Mouse (Mus musculus): ENCODE measurements at regions not wholly inside any gene's neighbourhood (a gene's known extent, or its start where the extent isn't known, plus 50 kb on each side); places are given as distances from the start of the nearest gene placed in this dataset.
A peak's percentile ranks its signal among the peaks of the same experiment; 100 is the strongest.

DNA sequence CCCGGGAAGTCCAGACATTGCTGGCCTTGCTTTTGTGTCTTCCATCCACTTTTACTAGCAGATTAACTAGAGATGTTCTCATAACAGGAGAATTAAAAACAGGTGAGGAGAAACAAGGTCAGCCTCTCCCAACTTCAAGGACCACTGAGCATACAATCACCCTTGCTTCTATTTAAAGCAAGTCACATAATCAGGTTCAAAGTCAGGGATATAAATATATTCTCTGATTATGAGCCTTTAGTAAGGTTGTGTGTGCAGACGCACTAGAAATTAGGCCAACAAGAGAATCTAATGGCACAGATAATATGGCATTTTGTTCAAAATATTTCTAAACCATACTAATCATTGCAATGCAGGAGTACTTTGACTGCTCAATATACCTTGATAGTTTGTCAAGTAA, 1134.2 kb upstream of the Cited2 start:
- DNase-seq (ENCODE audit: low spot score in 2 of 2), result no peak
- intact Hi-C loops (cut with DNase I), result loop anchor here (10.0 kb wide), 1 partner anchor 1136 kb away; the partner anchor contains the start of gene Cited2

- intact Hi-C loops (cut with DNase I), result loop anchor here (10.0 kb wide), 1 partner anchor 1135 kb away; the partner anchor contains the start of gene Cited2
- DNase-seq (ENCODE audit: low spot score in 2 of 2), result peak; percentile 32
These were observed 1133.6 kb upstream of the Cited2 start for GRCm38 (mm10) chr10:16589399-16589798.

DNA sequence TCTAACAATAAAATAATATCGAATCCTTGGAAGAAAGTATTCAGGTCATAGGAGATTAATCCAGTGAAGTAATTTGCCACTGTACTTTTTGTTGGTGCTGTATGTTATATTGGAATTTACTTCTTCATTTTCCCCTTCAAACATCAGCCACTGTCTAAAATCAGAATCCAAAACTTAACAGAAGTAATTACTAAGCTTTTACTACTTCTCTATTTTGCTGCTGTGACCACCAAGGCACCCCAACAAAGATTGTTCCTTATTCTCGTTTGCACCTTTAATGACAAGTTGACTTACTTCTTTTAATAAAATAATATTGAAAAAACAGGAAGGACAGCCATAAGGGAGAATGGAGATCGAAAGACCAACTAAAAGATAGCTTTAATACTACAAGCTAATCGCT, 1130.1 kb upstream of the Cited2 start:
- intact Hi-C loops (cut with DNase I), result no loop called here
- no peak for DNase-seq (ENCODE audit: low spot score in 2 of 2)

- intact Hi-C loops (cut with DNase I), result no loop called here
These were observed 1123.0 kb upstream of the Cited2 start for GRCm38 (mm10) chr10:16600041-16600440.

DNA sequence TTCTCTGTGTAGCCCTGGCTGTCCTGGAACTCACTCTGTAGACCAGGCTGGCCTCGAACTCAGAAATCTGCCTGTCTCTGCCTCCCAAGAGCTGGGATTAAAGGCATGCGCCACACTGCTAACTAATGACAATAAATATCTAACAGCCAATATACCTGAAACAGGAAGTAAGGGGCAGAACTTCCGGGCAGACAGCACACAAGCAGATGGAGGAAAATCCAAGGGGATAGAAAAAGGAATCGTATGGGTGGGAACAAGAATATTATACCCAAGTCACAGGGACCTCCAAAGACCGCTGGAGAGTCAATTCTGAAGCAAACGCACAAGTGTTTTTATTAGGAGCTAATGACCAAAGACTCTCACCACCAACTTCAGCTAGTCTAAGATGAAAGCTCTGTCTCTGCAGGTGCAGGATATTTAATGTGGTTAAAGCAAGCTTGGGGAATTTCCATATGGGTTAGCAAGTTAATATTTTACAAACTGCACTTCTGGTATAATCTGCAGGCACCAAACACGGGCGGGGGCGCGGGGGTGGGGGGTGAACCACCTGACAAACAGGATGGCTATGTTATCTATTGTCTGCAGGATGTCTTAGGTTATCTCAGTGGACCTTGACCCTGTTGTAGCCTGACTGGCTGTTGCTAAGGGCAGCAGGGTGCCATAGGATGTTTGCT, 1122.3 kb upstream of the Cited2 start:
- no peak for DNase-seq (ENCODE audit: low spot score in 2 of 2)
- intact Hi-C loops (cut with DNase I), result no loop called here

More at GRCm38 (mm10) chr10:16600041-16600440, 1123.0 kb upstream of the Cited2 start:
- no peak for DNase-seq (ENCODE audit: low spot score in 2 of 2)

DNA sequence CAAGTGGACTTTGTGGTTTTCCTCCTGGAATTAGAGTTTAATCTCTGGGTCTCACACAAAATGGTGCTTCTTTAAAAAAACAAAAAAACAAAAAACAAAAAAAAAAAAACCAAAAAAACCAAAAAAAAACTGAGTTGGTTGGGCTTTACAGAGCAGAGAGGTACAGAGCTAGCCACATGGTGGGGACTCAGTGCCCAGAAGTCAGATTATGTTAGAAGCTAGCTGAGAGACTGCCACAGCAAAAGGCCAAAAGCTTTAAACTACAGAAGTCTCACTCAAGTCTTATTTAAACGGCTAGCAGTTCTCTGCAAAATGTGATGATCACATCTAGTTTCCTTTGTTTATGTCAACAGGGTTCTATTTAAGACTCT, 1121.8 kb upstream of the Cited2 start:
- intact Hi-C loops (cut with DNase I), result no loop called here
- DNase-seq (ENCODE audit: low spot score in 2 of 2), result no peak

DNA sequence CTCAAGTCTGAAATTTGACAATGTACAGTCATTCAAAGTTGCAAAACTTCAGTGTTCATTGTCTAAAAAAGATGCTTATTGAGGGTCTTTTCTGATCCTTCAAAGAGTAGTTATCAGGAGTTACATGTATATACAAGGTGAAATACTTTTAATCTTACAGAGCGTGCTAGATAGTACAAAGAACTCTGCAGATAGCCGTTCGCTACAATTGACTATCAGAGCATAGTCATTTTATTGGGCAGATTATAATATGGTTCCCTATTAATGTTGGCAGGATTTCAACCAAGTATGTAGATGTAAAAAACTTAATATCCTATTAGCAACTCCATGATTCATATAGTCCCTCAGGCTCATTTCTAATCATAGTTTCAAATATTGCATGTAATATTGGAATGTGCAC, 1114.7 kb upstream of the Cited2 start:
- DNase-seq (ENCODE audit: low spot score in 2 of 2), result no peak
- intact Hi-C loops (cut with DNase I), result no loop called here

- DNase-seq (ENCODE audit: low spot score in 2 of 2), result no peak
- intact Hi-C loops (cut with DNase I), result no loop called here
These were observed 1104.3 kb upstream of the Cited2 start for GRCm38 (mm10) chr10:16618752-16619151.

GRCm38 (mm10) chr10:16619584-16619983, 1103.4 kb upstream of the Cited2 start:
- intact Hi-C loops (cut with DNase I), result no loop called here
- no peak for DNase-seq (ENCODE audit: low spot score in 2 of 2)

GRCm38 (mm10) chr10:16620804-16621559, 1102.0 kb upstream of the Cited2 start:
- intact Hi-C loops (cut with DNase I), result no loop called here
- DNase-seq (ENCODE audit: low spot score in 2 of 2), result no peak

GRCm38 (mm10) chr10:16622821-16623220, 1100.2 kb upstream of the Cited2 start:
- intact Hi-C loops (cut with DNase I), result no loop called here
- no peak for DNase-seq (ENCODE audit: low spot score in 2 of 2)

DNA sequence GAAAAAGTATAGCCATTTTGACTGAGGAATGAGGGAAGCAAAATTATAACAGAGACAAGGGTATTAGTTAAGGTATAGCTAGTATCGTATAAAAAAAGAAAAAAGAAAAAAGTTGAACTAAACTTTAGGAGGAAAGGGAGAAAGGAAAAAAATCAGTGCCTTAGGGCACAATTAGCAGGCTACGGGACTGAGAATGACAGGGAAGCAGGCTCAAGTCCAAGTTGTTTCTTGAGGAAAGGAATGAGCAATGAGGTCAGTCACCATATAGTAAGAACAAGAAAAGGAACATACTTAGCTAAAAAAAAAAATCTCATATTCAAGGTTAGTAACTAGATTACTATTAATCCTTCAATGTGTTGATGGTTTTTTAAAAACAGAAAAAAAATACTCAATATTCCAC, 1089.8 kb upstream of the Cited2 start:
- intact Hi-C loops (cut with DNase I), result no loop called here
- DNase-seq (ENCODE audit: low spot score in 2 of 2), result no peak

GRCm38 (mm10) chr10:16635463-16635862, 1087.6 kb upstream of the Cited2 start:
- DNase-seq (ENCODE audit: low spot score in 2 of 2), result no peak
- intact Hi-C loops (cut with DNase I), result no loop called here

DNA sequence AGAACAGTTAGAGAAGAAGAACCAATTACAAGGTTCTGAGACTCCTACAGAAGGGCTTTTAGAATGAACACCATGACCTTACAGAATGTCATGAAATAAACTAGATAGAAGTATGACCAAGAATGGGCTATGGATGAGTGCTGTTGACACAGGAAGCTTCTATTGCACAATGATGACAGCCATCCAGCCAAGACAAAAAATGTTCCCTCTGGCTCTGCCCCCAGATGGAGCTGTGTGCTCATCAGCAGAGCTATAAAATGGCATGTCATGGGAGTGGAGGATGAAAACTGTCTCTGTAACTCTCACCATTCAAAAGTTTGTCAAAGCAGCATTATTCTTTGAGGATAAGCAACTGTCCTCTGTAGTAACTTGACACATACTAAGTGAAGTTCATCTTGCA, 1086.0 kb upstream of the Cited2 start:
- DNase-seq (ENCODE audit: low spot score in 2 of 2), result no peak
- intact Hi-C loops (cut with DNase I), result no loop called here

GRCm38 (mm10) chr10:16638111-16638510, 1084.9 kb upstream of the Cited2 start:
- no peak for DNase-seq (ENCODE audit: low spot score in 2 of 2)
- intact Hi-C loops (cut with DNase I), result no loop called here

- no peak for DNase-seq (ENCODE audit: low spot score in 2 of 2)
- intact Hi-C loops (cut with DNase I), result no loop called here
These were observed 1082.9 kb upstream of the Cited2 start for GRCm38 (mm10) chr10:16640136-16640535.

DNA sequence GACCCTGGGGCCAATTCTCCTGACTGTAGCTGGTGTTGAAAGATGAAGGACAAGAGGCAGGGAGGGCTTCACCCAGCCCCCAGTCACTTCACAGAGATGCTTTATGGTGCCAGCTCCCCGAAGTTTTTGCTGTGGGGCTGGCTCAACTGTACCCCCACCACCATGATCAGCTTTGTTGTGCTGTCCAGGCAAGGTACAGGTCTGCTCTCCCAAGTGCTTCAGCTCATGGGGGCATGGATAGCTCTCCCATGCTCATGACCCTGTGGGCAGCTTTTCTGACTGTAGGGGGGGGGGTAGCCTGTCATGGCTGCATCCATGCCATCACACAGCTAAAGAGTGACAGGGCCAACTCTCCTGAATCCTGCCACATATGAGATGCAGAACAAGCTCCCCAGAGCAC, 1072.9 kb upstream of the Cited2 start:
- intact Hi-C loops (cut with DNase I), result no loop called here
- DNase-seq (ENCODE audit: low spot score in 2 of 2), result no peak

GRCm38 (mm10) chr10:16652450-16652849, 1070.6 kb upstream of the Cited2 start:
- DNase-seq (ENCODE audit: low spot score in 2 of 2), result no peak
- intact Hi-C loops (cut with DNase I), result no loop called here

- no peak for DNase-seq (ENCODE audit: low spot score in 2 of 2)
- intact Hi-C loops (cut with DNase I), result no loop called here
These were observed 1058.5 kb upstream of the Cited2 start for GRCm38 (mm10) chr10:16664483-16664882.

- DNase-seq (ENCODE audit: low spot score in 2 of 2), result no peak
- intact Hi-C loops (cut with DNase I), result no loop called here
These were observed 1052.7 kb upstream of the Cited2 start for GRCm38 (mm10) chr10:16670286-16670685.

- intact Hi-C loops (cut with DNase I), result no loop called here
These were observed 1042.0 kb upstream of the Cited2 start for GRCm38 (mm10) chr10:16681001-16681400.

More at GRCm38 (mm10) chr10:16681001-16681400, 1042.0 kb upstream of the Cited2 start:
- DNase-seq (ENCODE audit: low spot score in 2 of 2), result no peak
